Mouse (Mus musculus) heart, embryonic 16.5 days (tissue): ENCODE measurements around the gene Enpp4. TPM values are rescaled to one million over a fixed set of nuclear protein-coding genes. Genes with fewer than 3 reads are reported as not detected.

Experiments used
- ATAC-seq: fragments of 200-750 bp; cut with Nextera tagmentation; replicated peaks from 2 replicates; pipeline ENCODE4 v1.8.0; 2017; ENCODE audit warnings: moderate number of reproducible peaks; ENCODE audit not compliant: insufficient read depth, low FRiP score; ENCODE audit errors: extremely low read depth
- H3K27ac ChIP-seq: fragments of 300-500 bp; sonication (generic); 2 replicates; pipeline ENCODE4 v1.5.1; 2014; ENCODE audit warnings: mild to moderate bottlenecking, low read length, control low read depth, moderate library complexity
- H3K27me3 ChIP-seq: fragments of 300-500 bp; sonication (generic); 2 replicates; pipeline ENCODE4 v1.6.1; 2014; ENCODE audit warnings: low read length, mixed read lengths; ENCODE audit not compliant: control insufficient read depth, insufficient read depth
- H3K36me3 ChIP-seq: fragments of 300-500 bp; sonication (generic); 2 replicates; pipeline ENCODE4 v1.6.1; 2014; ENCODE audit not compliant: control insufficient read depth, insufficient read depth
- H3K4me1 ChIP-seq: fragments of 300-500 bp; sonication (generic); 2 replicates; pipeline ENCODE4 v1.6.1; 2014; ENCODE audit warnings: low read length, mixed read lengths; ENCODE audit not compliant: control insufficient read depth, insufficient read depth
- H3K4me2 ChIP-seq: fragments of 300-500 bp; sonication (generic); 2 replicates; pipeline ENCODE4 v1.6.1; 2014; ENCODE audit warnings: low read depth, mild to moderate bottlenecking, control low read depth, low read length
- H3K4me3 ChIP-seq: fragments of 300-500 bp; sonication (generic); 2 replicates; pipeline ENCODE4 v1.5.1; 2014; ENCODE audit warnings: mild to moderate bottlenecking, control low read depth, low read length
- H3K9ac ChIP-seq: fragments of 300-500 bp; sonication (generic); 2 replicates; pipeline ENCODE4 v1.6.1; 2014; ENCODE audit warnings: low read length, control low read depth
- H3K9me3 ChIP-seq: fragments of 300-500 bp; sonication (generic); replicated peaks from 2 replicates; pipeline ENCODE4 v1.6.1; 2016; ENCODE audit warnings: low read length; ENCODE audit not compliant: control insufficient read depth
- WGBS: fragments of 180-500 bp; shearing (Covaris S2); extraction: QIAGEN DNeasy Blood & Tissue Kit; methylation state at CpG from one replicate; pipeline ENCODE4 v1.1.7; 2014; 5-methylcytosine and 5-hydroxymethylcytosine counted together
- polyA plus RNA-seq: library from polyadenylated mRNA; unstranded; fragments of >200 nt; fragmentation: Nextera tagmentation; extraction: Ambion mirVana; gene quantifications from 2 replicates; pipeline ENCODE4 v1.2.1, GENCODE M21; 2015

Enpp4 gene
- polyA plus RNA-seq, 1 experiment from 2014 or later, result 11.0 TPM

- Histone ChIP-seq H3K4me2 (no peak overlapping the region), H3K9me3 (no peaks in the 10 kb centered on the region), H3K4me3 (no peak overlapping the region), H3K4me1 (peaks cover 7% of the 10 kb centered on the region), H3K27ac (no peak overlapping the region), H3K9ac (no peak overlapping the region), H3K36me3 (peaks cover 8% of the 10 kb centered on the region; the same call in 1 of the 2 replicates), H3K27me3 (no peaks in the 10 kb centered on the region)
- no peak for ATAC-seq
- WGBS, result 66% methylated on average over 2 of the region's 2 CpGs
Observed at GRCm38 (mm10) chr17:44077843-44078160, 27.8 kb downstream of the Enpp4 start.

GRCm38 (mm10) chr17:44077146-44077842, 28.3 kb downstream of the Enpp4 start:
- H3K27ac ChIP-seq, result no peak overlapping the region
- no peak overlapping the region for H3K4me2 ChIP-seq
- no peak for ATAC-seq
- peaks cover 8% of the 10 kb centered on the region; the same call in 1 of the 2 replicates for H3K36me3 ChIP-seq
- H3K9me3 ChIP-seq, result no peaks in the 10 kb centered on the region
- H3K27me3 ChIP-seq, result no peaks in the 10 kb centered on the region
- no peak overlapping the region for H3K9ac ChIP-seq
- no peak overlapping the region for H3K4me3 ChIP-seq
- peaks cover 7% of the 10 kb centered on the region for H3K4me1 ChIP-seq
- 67% methylated on average over 12 of the region's 12 CpGs for WGBS

- Histone ChIP-seq H3K4me1 (peaks cover 7% of the 10 kb centered on the region), H3K9ac (no peak overlapping the region), H3K9me3 (no peaks in the 10 kb centered on the region), H3K27ac (no peak overlapping the region), H3K27me3 (no peaks in the 10 kb centered on the region), H3K4me2 (0 out of 2 replicates have a peak overlapping the region, but pooled peaks have one; percentile 3), H3K4me3 (no peak overlapping the region), H3K36me3 (peaks cover 5% of the 10 kb centered on the region; the same call in 1 of the 2 replicates)
- ATAC-seq, result no peak
- WGBS, result 52% methylated on average over 6 of the region's 6 CpGs
Observed at GRCm38 (mm10) chr17:44076051-44076680, 29.4 kb downstream of the Enpp4 start.

DNA sequence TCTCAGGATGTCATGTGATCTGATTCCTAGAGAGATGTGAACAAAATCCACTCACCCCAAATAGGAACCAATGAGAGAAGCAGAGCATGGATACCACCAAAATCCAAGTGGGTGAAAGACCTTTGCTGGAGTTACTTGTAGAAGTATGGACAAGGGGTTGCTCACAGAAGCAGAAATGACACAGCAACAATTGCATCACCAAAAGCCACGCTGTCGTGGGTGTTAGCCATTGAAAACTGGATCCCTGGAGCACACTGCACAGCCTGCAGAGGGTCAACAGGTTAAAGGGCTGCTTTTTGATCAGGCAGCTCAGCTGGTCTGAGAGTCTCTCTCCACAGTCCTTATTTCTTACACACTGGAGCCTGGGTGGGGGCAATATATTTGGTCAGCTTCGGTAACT, 30.0 kb downstream of the Enpp4 start:
- WGBS, result 80% methylated on average over 3 of the region's 3 CpGs
- Histone ChIP-seq H3K27me3 (no peaks in the 10 kb centered on the region), H3K4me3 (no peak overlapping the region), H3K9ac (no peak overlapping the region), H3K27ac (no peak overlapping the region), H3K4me1 (peaks cover 7% of the 10 kb centered on the region), H3K9me3 (no peaks in the 10 kb centered on the region), H3K4me2 (no peak overlapping the region), H3K36me3 (no peaks in the 10 kb centered on the region)
- no peak for ATAC-seq

- Histone ChIP-seq H3K4me3 (no peak overlapping the region), H3K27me3 (no peaks in the 10 kb centered on the region), H3K4me2 (no peak overlapping the region), H3K4me1 (no peaks in the 10 kb centered on the region), H3K9me3 (no peaks in the 10 kb centered on the region), H3K9ac (no peak overlapping the region), H3K27ac (no peak overlapping the region), H3K36me3 (no peaks in the 10 kb centered on the region)
- no peak for ATAC-seq
Observed at GRCm38 (mm10) chr17:44071680-44072079, 33.9 kb downstream of the Enpp4 start.

GRCm38 (mm10) chr17:44068876-44069275, 36.7 kb downstream of the Enpp4 start:
- Histone ChIP-seq H3K4me1 (no peaks in the 10 kb centered on the region), H3K4me2 (no peak overlapping the region), H3K9me3 (no peaks in the 10 kb centered on the region), H3K36me3 (no peaks in the 10 kb centered on the region), H3K27me3 (no peaks in the 10 kb centered on the region), H3K4me3 (no peak overlapping the region), H3K27ac (no peak overlapping the region), H3K9ac (no peak overlapping the region)
- WGBS, result 63% methylated on average over 6 of the region's 6 CpGs
- no peak for ATAC-seq

GRCm38 (mm10) chr17:44061289-44061890, 44.2 kb downstream of the Enpp4 start:
- ATAC-seq, result no peak
- Histone ChIP-seq H3K9ac (no peak overlapping the region), H3K27ac (no peak overlapping the region), H3K36me3 (no peaks in the 10 kb centered on the region), H3K9me3 (no peaks in the 10 kb centered on the region), H3K4me3 (no peak overlapping the region), H3K4me1 (no peaks in the 10 kb centered on the region), H3K27me3 (no peaks in the 10 kb centered on the region), H3K4me2 (no peak overlapping the region)
- WGBS, result 79% methylated on average over 5 of the region's 5 CpGs

DNA sequence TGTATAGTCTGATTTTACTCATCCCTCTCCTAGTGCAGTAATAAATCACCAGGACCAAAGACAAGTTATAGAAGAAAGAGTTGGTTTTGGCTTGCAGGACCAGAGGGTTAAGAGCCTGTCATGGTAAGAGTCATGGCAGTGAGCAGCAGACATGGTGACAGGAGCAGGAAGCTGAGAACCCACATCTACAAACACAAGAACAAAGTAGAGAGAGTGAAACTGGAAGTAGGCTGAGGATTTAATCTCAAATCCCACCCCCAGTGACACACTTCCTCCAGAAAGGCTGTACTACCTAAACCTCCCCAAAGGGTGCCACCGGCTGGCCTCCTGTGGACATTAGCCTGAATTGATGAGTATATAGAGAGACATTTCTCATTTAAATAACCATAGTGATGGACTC, 44.8 kb downstream of the Enpp4 start:
- no peak for ATAC-seq
- no peak overlapping the region for H3K9ac ChIP-seq
- no peak overlapping the region for H3K27ac ChIP-seq
- H3K4me3 ChIP-seq, result no peak overlapping the region
- no peak overlapping the region for H3K4me2 ChIP-seq
- no peaks in the 10 kb centered on the region for H3K9me3 ChIP-seq
- 94% methylated on average over 1 of the region's 1 CpGs for WGBS
- H3K4me1 ChIP-seq, result no peaks in the 10 kb centered on the region
- H3K27me3 ChIP-seq, result no peaks in the 10 kb centered on the region
- no peaks in the 10 kb centered on the region for H3K36me3 ChIP-seq

GRCm38 (mm10) chr17:44058145-44058544, 47.5 kb downstream of the Enpp4 start:
- H3K27ac ChIP-seq, result no peak overlapping the region
- no peak overlapping the region for H3K9ac ChIP-seq
- no peak overlapping the region for H3K4me3 ChIP-seq
- ATAC-seq, result no peak
- H3K9me3 ChIP-seq, result no peaks in the 10 kb centered on the region
- H3K27me3 ChIP-seq, result no peaks in the 10 kb centered on the region
- H3K36me3 ChIP-seq, result no peaks in the 10 kb centered on the region
- no peak overlapping the region for H3K4me2 ChIP-seq
- no peaks in the 10 kb centered on the region for H3K4me1 ChIP-seq
